ENCODE assay signal across 14 mouse cellular contexts in genomic region chr9:62759601-62760000, GRCm38 (mm10). TPM values are rescaled to one million over a fixed set of nuclear protein-coding genes. Genes with fewer than 3 reads are reported as not detected.
DNase-seq lines count a peak whose midpoint lies in the region; ATAC-seq and TF ChIP-seq lines count a peak whose summit lies in the region.
"Had no signal": no experiment of that assay in that cellular context is flagged by ENCODE, and none has a peak within 500 bp of the region (broad histone marks: within the 10 kb centered on the region; RNA-seq: fewer than 3 reads in every experiment).

No protein-coding gene starts in this region.

- no peaks in the 10 kb centered on the region for H3K79me2 ChIP-seq in MEL (ENCODE audit: control insufficient read depth, insufficient read depth, low read length, poor library complexity)

- no peaks in the 10 kb centered on the region for H3K4me1 ChIP-seq in hindbrain, postnatal 0 days (ENCODE audit: insufficient read depth, low read length)
- H3K4me1 ChIP-seq in hindbrain, embryonic 13.5 days (replicated peaks) = peaks cover 3% of the 10 kb centered on the region; the same call in 1 of the 2 replicates
- no peaks in the 10 kb centered on the region for H3K4me1 ChIP-seq in MEL (ENCODE audit: control insufficient read depth in 1 of 2, insufficient read depth in 2 of 2, low read length in 2 of 2)
- H3K4me1 ChIP-seq: stomach, embryonic 15.5 days had no signal

- peak; percentile 53 for TF ChIP-seq CTCF in hindbrain, postnatal 0 days (IDR thresholded peaks at IDR 0.05; ENCODE audit: low read depth)
- peak; percentile 41 to 71 (median 66) for TF ChIP-seq CTCF in MEL (IDR thresholded peaks at IDR 0.05 in 2 of 3, conservative IDR thresholded peaks at IDR 0.05 in 1 of 3; ENCODE audit: control insufficient read depth in 1 of 3, insufficient read depth in 1 of 3, low read depth in 2 of 3, low read length in 3 of 3, poor library complexity in 1 of 3, severe bottlenecking in 1 of 3)

- H3K27ac ChIP-seq in hindbrain, postnatal 0 days = no peak overlapping the region
- H3K27ac ChIP-seq in hindbrain, embryonic 13.5 days = no peak overlapping the region
- no peak overlapping the region for H3K27ac ChIP-seq in MEL (ENCODE audit: control insufficient read depth, low read depth, low read length)
- H3K27ac ChIP-seq: heart, embryonic 15.5 days; stomach, embryonic 15.5 days had no signal

- 58% methylated on average over 3 of the region's 3 CpGs for WGBS in hindbrain, postnatal 0 days
- WGBS in hindbrain, embryonic 13.5 days = 55% methylated on average over 3 of the region's 3 CpGs

- peak; percentile 22 for DNase-seq in hindbrain, postnatal 0 days (ENCODE audit: low spot score)
- peak; percentile 32 for DNase-seq in lung, postnatal 36 days
- no peak for DNase-seq in lung, postnatal 25 days (ENCODE audit: low spot score)
- peak; percentile 47 for DNase-seq in MEL (ENCODE audit: low read depth, low spot score)
- peak; percentile 32 for DNase-seq in splenic B cell, adult 2 months (ENCODE audit: low read depth, low spot score)
- no peak for DNase-seq in kidney, adult 9 months
- DNase-seq in gastrocnemius, adult 18-20 months (ENCODE audit: low spot score) = no peak
- DNase-seq: cerebellum, postnatal 14 days; gastrocnemius, postnatal 14 days; midbrain, embryonic 14.5 days had no signal

- no peak overlapping the region for H3K4me3 ChIP-seq in hindbrain, postnatal 0 days (ENCODE audit: low read length)
- no peak overlapping the region for H3K4me3 ChIP-seq in hindbrain, embryonic 13.5 days
- no peak overlapping the region for H3K4me3 ChIP-seq in MEL (ENCODE audit: control insufficient read depth in 1 of 2, insufficient read depth in 1 of 2, low read depth in 2 of 2, low read length in 2 of 2)
- H3K4me3 ChIP-seq: heart, embryonic 15.5 days; stomach, embryonic 15.5 days had no signal

- H3K27me3 ChIP-seq in hindbrain, postnatal 0 days (ENCODE audit: insufficient read depth, low read length) = no peaks in the 10 kb centered on the region
- no peaks in the 10 kb centered on the region for H3K27me3 ChIP-seq in hindbrain, embryonic 13.5 days
- H3K27me3 ChIP-seq in MEL (ENCODE audit: control insufficient read depth in 1 of 2, insufficient read depth in 2 of 2, low read length in 2 of 2) = no peaks in the 10 kb centered on the region
- H3K27me3 ChIP-seq in splenic B cell, adult 2 months (ENCODE audit: control insufficient read depth, insufficient read depth, low read length, poor library complexity, severe bottlenecking) = no peaks in the 10 kb centered on the region
- H3K27me3 ChIP-seq: stomach, embryonic 15.5 days had no signal

- no peaks in the 10 kb centered on the region for H3K9me3 ChIP-seq in hindbrain, postnatal 0 days (ENCODE audit: low read length)
- no peaks in the 10 kb centered on the region for H3K9me3 ChIP-seq in hindbrain, embryonic 13.5 days
- H3K9me3 ChIP-seq in MEL (replicated peaks; ENCODE audit: insufficient read depth, low read length) = no peaks in the 10 kb centered on the region
- H3K9me3 ChIP-seq: G1E; heart, embryonic 15.5 days; stomach, embryonic 15.5 days had no signal

- TF ChIP-seq POLR2A in MEL (IDR thresholded peaks at IDR 0.05; ENCODE audit: control insufficient read depth in 1 of 2, insufficient read depth in 1 of 2, low read depth in 1 of 2, low read length in 2 of 2, poor library complexity in 1 of 2) = no peak

- peak; percentile 57 for TF ChIP-seq RAD21 in MEL (IDR thresholded peaks at IDR 0.05; ENCODE audit: low read depth, low read length)

- H3K36me3 ChIP-seq in hindbrain, postnatal 0 days (ENCODE audit: insufficient read depth, low read length) = no peaks in the 10 kb centered on the region
- no peaks in the 10 kb centered on the region for H3K36me3 ChIP-seq in hindbrain, embryonic 13.5 days
- no peaks in the 10 kb centered on the region for H3K36me3 ChIP-seq in MEL (ENCODE audit: control insufficient read depth in 1 of 2, insufficient read depth in 2 of 2, low read length in 2 of 2)
- no peaks in the 10 kb centered on the region for H3K36me3 ChIP-seq in splenic B cell, adult 2 months (ENCODE audit: control insufficient read depth, insufficient read depth, low read length, poor library complexity, severe bottlenecking)
- H3K36me3 ChIP-seq: G1E; heart, embryonic 15.5 days; stomach, embryonic 15.5 days had no signal

- ATAC-seq in hindbrain, postnatal 0 days = no peak
- ATAC-seq in hindbrain, embryonic 13.5 days (ENCODE audit: low FRiP score) = no peak

- TF ChIP-seq EP300 in MEL (IDR thresholded peaks at IDR 0.05; ENCODE audit: low read depth in 1 of 2, low read length in 2 of 2) = no peak

- no peak overlapping the region for H3K9ac ChIP-seq in hindbrain, postnatal 0 days (replicated peaks; ENCODE audit: low read length)
- no peak overlapping the region for H3K9ac ChIP-seq in hindbrain, embryonic 13.5 days
- H3K9ac ChIP-seq in MEL (ENCODE audit: control insufficient read depth, low read depth, low read length, poor library complexity, severe bottlenecking) = no peak overlapping the region
- H3K9ac ChIP-seq: heart, embryonic 15.5 days; stomach, embryonic 15.5 days had no signal

- H3K4me2 ChIP-seq in hindbrain, postnatal 0 days (ENCODE audit: low read depth, low read length) = no peak overlapping the region
- H3K4me2 ChIP-seq in hindbrain, embryonic 13.5 days = no peak overlapping the region
- H3K4me2 ChIP-seq: heart, embryonic 15.5 days; stomach, embryonic 15.5 days had no signal

TF ChIP-seq in MEL, 35 proteins besides CTCF, POLR2A, EP300 and RAD21:
- TF ChIP-seq ZKSCAN1 (IDR thresholded peaks at IDR 0.05; ENCODE audit: low read depth, low read length) (no peak), SMC3 (IDR thresholded peaks at IDR 0.05; ENCODE audit: low read depth, low read length) (peak; percentile 72), USF1 (IDR thresholded peaks at IDR 0.05; ENCODE audit: low read depth, low read length) (peak; percentile 67; the same call in 1 of the 2 replicates), ZC3H11A (IDR thresholded peaks at IDR 0.05; ENCODE audit: low read depth, low read length) (peak; percentile 27; the same call in 1 of the 2 replicates), MAX (IDR thresholded peaks at IDR 0.05; ENCODE audit: low read length) (peak; percentile 31; the same call in 1 of the 2 replicates), MYC (IDR thresholded peaks at IDR 0.05; ENCODE audit: low read depth, low read length) (peak; percentile 72), KAT2A (conservative IDR thresholded peaks at IDR 0.05; ENCODE audit: low read depth, low read length) (no peak), E2F4 (IDR thresholded peaks at IDR 0.05; ENCODE audit: borderline replicate concordance, low read depth, low read length) (no peak)

RNA-seq across cellular contexts. Expression of gene Fem1b, which starts 52.1 kb away (rescaled TPM):
- total RNA-seq in hindbrain, postnatal 0 days (2014; rRNA removed) = 163 and 171 TPM in 2 replicates
- polyA plus RNA-seq in hindbrain, postnatal 0 days (2015; fragmentation: Nextera tagmentation; extraction: Ambion mirVana) = 29.1 and 33.2 TPM in 2 replicates
- polyA plus RNA-seq in hindbrain, embryonic 13.5 days (2015; fragmentation: Nextera tagmentation; extraction: Ambion mirVana) = 48.2 and 49.5 TPM in 2 replicates
- 50.5 and 55.1 TPM in 2 replicates for total RNA-seq in MEL (2012; rRNA removed)
- 10 to 100 TPM; 38.2 to 99.4 TPM for polyA plus RNA-seq in MEL (2012; ENCODE audit: insufficient read depth in 1 of 2, insufficient read length in 2 of 2, low read depth in 1 of 2, low replicate concordance in 2 of 2, missing spikeins in 1 of 2)
- total RNA-seq in gastrocnemius, adult 18-20 months (2021) = 10 to 100 TPM; 11.4 to 12.5 TPM

Comparison
In these comparisons a context has a peak if more than half of its experiments do, and no peak if none do; other contexts are left out.
1. DNase-seq: peak in hindbrain, postnatal 0 days (single experiment), lung, postnatal 36 days (single experiment), MEL (single experiment) and splenic B cell, adult 2 months (single experiment); none in lung, postnatal 25 days (single experiment), kidney, adult 9 months (single experiment) and gastrocnemius, adult 18-20 months (single experiment).